Mouse (Mus musculus) fibroblast of lung, adult 2 months (primary cell): ENCODE data around the gene Atg10.
A peak's percentile ranks its signal among the peaks of the same experiment; 100 is the strongest.

ENCODE experiments used
- DNase-seq: peaks from one replicate; pipeline ENCODE4 v3.0.0-alpha.2; 2011; ENCODE audit warnings: low read depth

The Atg10 gene

GRCm38 (mm10) chr13:91175347-91175746 is 48.4 kb downstream of the Atg10 start:
- DNase-seq = no peak

DNA sequence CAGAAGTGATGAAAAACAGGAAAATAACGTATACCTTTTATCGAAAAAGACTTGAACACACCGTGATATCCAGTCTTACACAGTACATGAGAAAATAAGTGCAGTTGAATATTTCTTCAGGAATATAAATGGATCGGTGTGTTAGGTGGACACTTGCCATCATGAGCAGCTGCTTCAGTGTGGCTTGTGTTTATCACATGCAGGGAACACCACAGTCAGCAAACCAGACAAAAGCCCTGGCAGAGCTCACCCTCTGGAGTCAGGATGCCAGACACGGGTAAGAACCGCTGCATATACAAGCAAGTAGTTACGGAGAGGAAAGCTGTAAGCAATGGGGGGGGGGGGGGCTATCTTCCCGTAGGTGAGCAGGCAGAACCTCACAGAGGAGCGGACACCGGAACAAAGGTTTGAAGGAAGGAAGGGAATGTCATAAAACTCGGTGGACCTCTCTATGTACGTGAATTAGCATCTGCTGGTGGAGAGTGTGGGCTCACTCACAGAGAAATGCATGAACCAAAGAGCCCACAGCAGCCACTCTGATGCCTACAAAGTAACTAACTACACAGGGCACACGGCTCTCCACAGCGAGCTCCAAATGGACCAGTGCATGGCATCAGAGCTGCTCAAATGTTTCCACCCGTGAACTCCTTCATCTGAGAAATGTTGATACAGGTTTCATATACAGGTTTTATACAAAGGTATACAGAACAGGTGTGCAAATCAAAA is 51.8 kb downstream of the Atg10 start:
- peak; percentile 22 for DNase-seq

DNA sequence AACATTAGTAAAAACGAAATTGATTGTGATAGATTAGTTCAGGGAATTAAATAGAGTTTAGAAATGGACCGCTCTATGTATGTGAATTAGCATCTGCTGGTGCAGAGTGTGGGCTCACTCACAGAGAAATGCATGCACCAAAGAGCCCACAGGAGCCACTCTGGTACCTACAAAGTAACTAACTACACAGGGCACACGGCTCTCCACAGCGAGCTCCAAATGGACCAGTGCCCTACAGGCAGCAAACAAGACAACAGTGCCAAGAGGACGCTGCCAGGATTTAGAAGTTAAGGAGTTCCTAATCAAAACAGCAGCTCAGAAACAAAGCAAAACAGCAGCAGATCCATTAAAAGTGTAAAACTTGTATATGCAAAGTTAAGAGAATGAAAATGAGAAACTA is 52.6 kb downstream of the Atg10 start:
- DNase-seq = no peak

- DNase-seq = no peak
These were observed 54.0 kb downstream of the Atg10 start for GRCm38 (mm10) chr13:91169529-91170319.

- DNase-seq = no peak
These were observed 55.3 kb downstream of the Atg10 start for GRCm38 (mm10) chr13:91168486-91168885.

DNA sequence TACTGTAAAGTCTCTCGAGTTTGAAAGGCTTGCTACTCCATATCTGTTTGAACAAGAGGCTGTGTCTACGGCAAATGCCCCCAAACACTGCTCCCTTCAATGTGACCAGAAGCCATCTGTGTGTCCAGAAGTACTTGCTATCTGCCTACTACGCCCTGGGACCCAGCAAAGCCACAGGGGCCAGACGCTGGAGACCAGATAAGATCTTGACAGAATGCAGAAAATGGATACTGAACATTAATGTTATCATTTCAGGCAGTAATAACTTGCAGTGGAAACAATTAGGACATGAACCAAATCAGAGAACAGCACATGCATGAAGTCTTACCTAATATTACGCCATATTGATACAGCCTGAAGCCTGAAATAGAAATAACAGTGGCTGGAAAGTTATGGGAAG is 56.2 kb downstream of the Atg10 start:
- DNase-seq = no peak

DNA sequence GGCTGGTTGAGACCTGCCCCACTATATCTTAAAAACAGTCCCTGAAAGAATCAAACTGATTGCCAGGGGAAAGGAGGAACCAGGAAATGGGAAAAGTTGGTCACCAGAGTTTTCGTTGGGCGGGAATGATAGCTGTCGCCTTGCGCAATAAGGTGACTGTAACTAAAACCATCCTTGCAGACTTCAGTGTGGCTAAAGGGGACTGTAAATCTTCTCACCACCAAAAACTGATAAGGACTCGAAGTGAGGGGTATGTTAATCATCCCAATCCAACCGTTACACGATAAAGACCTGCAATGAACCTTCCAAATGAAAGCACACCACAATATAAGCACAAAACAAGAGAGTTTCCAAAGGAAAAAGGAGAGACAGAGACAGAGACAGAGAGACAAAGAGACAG is 57.5 kb downstream of the Atg10 start:
- DNase-seq = no peak

GRCm38 (mm10) chr13:91165200-91165599 is 58.6 kb downstream of the Atg10 start:
- peak; percentile 68 for DNase-seq

GRCm38 (mm10) chr13:91163292-91163691 is 60.5 kb downstream of the Atg10 start:
- no peak for DNase-seq

DNA sequence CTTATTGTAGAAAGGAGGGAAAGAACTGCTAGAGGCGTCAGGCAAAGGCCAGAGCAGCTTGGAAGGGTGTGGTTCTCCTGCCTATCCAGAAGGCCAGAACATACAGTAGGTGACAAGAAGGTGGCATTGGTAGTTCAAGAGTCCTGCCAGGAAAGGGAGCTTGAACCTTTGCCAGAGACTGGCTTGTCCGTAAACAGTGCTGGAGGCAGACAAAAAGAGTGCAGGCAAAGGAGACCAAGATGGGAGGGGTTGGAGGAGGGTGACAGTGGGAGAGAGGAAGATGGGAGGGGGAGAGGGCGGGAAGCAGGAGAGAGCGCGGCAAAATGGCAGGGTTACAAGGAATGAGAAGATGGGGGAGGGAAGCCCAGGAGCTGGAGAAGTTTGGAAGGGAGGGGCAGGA is 61.3 kb downstream of the Atg10 start:
- no peak for DNase-seq

DNA sequence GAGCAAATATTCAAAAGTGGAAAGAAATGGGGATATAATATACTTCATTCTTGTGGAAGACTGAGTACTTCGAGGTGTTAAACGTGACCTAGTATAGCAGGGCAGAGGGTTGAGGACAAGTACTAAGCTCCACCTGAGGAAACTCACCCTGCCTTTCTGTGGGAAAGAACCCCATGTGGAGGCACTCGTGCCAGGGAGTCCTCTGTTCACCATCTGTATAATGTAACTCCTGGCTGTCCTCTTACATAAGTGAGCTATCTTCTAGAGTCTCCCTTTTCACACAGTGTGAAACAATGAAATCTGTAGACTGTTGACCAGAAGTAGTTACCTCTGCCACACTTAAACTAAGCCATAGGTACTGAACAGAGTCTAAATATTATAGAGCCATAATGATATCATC is 63.2 kb downstream of the Atg10 start:
- DNase-seq = no peak

DNA sequence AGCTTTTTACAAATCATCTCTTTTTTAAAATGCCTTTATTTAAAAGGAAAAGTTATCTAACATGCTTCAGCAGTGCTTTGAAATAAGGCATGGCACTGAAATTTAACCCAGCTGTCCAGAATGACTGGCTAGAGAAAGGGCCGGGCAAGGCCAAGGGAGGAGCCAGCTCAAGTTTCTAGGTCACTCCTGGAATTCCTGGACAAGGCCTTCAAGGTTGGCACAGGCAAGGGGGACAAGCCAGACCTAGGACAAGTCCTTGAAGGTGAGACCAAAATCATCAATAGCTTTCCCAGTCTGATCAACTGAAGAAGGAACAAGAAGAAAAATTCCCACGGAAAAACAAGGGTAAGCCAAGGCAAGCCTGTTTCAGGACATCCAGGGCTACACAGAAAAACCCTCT is 63.9 kb downstream of the Atg10 start:
- no peak for DNase-seq

DNA sequence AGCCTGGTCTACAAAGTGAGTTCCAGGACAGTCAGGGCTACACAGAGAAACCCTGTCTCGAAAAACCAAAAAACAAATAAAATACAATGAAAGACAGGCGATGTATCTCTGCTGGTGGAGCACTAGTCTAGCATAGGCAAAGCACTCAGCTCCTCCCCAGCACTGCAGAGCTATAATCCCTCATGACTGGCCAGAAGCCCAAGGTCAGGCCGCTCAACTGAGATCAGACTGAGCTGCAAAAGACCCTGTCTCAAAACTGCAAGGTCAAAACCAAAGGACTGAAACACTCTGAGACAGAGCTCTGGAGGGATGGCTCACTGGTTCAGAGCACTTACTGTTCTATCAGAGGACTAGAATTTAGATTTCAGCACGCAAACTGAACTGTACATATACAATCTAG is 65.8 kb downstream of the Atg10 start:
- no peak for DNase-seq

- no peak for DNase-seq
These were observed 66.3 kb downstream of the Atg10 start for GRCm38 (mm10) chr13:91157429-91157828.

DNA sequence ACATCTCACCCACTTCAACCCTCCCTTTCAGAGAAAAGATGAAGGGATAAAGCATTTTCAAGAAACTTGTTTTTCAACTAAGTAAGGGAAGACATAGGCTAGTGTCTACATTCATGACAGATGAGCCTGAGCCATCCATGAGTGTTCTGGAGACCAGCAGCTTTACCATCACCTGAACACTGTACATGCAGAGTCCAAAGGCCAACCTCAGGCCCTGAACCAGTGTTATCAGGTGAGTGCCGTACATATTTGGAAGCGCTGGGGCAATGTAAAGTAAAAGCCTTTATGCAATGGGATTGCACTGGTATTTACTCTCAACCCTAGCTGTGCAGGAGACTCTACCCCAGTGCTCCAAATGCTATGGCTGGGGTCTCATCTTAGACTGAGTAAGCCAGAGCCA is 66.8 kb downstream of the Atg10 start:
- DNase-seq = no peak

- no peak for DNase-seq
These were observed 67.5 kb downstream of the Atg10 start for GRCm38 (mm10) chr13:91156308-91156707.

- DNase-seq = no peak
These were observed 68.2 kb downstream of the Atg10 start for GRCm38 (mm10) chr13:91155429-91156207.

DNA sequence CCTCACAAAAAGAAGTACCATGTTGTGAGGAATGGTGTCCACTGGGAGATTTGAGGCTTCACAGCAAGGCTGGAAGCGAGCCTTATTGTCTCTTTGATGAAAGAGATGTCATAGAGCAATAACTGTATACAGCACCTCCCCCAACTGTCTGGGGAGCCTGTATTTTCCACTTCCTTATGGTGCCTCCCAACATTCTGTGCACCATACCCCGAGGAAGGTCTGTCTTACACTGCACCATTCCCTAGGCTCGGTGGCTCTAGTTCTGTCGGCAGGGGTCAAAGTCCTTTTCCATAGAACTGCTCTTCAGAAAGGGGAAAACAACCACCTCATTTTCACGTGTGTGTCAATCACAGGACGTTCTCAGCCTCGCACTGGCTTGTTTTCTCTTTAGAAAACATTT is 69.1 kb downstream of the Atg10 start:
- DNase-seq = no peak

DNA sequence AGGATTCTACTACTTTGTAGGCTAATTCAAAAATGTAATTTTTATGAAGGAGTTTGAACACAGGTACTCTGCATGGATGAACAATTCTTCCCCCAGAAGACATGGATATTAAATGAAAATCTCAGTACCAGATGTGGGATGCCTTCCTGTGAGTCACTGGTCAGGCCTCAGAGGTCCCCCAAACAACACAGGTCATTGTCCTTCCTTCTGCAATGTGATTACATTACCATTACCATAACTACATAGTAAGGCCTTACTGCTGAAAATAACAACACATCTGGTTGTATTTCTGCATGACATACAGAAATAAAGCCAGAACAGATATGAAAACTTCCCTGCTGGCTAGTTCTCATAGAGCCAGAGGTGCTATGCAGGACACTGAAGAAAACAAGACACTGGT is 87.4 kb downstream of the Atg10 start:
- DNase-seq = no peak

GRCm38 (mm10) chr13:91133334-91133890 is 90.4 kb downstream of the Atg10 start:
- no peak for DNase-seq

- DNase-seq = no peak
These were observed 94.7 kb downstream of the Atg10 start for GRCm38 (mm10) chr13:91129071-91129470.

DNA sequence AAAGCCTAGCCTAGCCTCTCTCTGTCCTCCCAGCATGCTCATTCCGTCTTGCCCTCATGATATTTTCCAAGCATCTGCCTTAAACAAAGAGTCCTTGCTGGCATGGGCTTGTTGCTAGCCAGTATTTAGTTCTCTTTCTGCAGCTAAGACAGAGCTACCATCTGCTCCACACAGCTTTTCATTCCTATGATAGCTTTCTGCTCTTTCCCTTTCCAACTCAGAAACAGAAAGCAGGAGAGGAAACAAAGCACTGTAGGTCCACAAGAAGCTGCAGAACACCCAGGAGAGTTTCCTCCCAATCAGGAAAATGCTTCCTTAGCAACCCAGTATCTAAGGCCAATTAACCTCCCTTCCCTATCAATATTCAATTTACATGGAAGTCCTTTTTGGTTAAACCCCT is 95.2 kb downstream of the Atg10 start:
- no peak for DNase-seq

GRCm38 (mm10) chr13:91118156-91118555 is 105.6 kb downstream of the Atg10 start:
- DNase-seq = peak; percentile 36
